Mouse (Mus musculus): Measurements from ENCODE around the gene Dydc1. TPM values are rescaled to one million over a fixed set of nuclear protein-coding genes. Genes with fewer than 3 reads are reported as not detected.

Dydc1 gene
- polyA plus RNA-seq (2015; fragmentation: Illumina TruSeq; extraction: RNeasy Lipid Tissue Mini Kit (QIAGEN cat#74804); ENCODE audit: insufficient read depth, low replicate concordance) = not detected

DNA sequence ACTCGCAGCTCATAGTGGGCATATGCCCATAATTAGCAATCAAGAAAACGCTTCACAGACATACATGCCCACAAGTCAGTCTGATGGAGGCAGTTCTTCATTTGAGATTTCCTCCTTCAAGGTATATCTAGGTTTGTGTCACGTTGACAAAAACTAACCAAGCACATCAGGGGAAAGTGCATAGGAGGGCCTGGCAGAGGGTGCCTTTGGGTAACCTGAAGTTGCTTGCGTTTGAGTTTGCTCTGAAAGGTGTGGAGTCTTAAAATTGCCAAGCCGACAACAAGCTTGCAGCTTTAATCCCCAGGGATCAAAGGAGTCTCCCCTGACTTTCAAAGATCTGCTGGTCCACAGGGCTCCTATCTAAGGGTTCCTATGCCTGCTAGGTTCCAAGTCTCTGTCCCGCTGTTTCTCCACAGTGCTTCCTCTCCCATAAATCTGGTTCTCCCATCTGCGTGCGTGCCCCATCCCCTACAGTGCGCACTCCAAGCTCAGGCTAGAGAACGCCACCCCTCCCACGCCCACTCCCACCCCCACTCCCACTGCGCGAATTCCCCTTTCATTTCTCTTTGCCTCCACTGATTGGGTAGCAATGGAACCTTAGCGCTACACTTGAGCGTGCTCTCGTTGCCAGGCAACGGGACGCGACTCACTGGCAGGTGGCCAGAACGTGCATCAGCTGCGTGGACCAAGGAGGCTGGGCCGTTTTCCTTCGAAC lies at the start of gene Dydc1:
Gene Dydc1 (plus strand): TSS at position 683 of the 715 bp plus-strand sequence.

DNA sequence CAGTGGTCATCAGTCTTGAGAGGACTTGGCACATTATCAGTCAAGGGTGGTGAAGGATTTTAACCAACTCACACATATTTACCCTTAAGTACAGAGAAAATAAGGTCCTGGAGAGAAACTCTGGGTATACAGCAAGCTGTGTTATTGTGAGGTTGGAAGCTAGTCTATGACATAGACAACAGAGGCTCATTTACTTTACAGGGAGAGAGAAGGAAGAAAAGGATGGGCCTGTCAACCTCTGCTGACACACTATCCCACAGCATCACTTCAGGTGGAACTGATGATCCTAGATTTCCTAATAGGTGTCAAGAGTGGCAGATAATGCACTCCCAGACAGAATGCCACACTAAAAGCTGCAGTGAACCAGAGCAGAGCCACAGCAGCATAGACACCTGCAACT lies 3.6 kb upstream of the Dydc1 start, which contains the start of gene Dydc2:
Gene Dydc2 (minus strand): TSS at position 101 of the 400 bp plus-strand sequence.

DNA sequence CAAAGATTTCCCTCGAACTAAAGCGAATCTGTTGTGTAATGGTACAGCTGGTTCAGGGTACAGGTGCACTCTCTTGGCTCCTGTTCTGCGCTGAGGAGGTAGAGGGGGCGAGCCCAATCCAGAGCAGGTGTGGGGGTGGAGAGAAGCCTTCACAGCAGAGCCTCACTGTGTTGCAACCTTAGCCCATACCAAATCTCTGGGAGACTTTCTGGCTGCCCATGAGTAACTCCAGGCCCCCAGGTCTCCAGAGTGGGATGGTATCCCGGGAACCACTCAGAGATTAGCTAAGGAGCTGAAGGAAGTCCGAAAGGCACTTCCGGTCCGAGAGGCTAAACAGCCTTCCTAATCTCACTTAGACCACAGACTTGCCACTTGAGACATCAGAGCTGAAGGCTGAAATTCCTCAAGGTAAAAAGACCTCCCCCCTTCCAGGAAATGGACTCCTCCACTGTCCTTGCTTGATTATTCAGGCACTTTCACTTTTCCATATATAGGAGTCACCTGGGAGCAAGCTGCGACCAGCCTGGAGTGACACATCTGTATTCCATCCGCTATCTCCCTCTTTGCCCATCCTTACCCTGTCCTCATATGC lies 32.2 kb downstream of the Dydc1 start, which contains the start of gene Mat1a:
Gene Mat1a (plus strand): TSS at position 183 of the 592 bp plus-strand sequence.

DNA sequence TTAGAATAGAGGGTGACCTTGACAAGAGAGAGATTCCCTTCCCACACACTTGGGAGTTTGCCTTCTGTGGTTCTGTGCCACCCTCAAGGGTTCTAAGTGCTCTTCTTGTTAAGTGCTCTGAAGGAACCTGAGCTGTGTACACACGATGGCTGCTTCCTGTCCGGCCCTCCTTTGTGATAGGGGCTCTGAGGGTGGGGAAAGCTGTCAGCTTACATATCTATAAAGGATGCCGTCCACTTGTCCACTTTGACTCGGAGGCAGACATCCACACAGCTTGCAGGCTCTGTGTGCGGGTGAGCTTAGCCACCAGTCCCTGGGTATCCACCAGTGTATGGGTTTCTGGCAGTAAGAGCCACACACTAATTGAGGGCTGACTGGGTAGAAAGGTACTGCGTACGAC lies 58.8 kb downstream of the Dydc1 start, which contains the start of gene Sftpa1:
Gene Sftpa1 (plus strand): TSS at position 243 of the 400 bp plus-strand sequence.

Other genes starting within 250 kb of the Dydc1 start
- gene Sh2d4b, start 179.6 kb upstream of the Dydc1 start, polyA plus RNA-seq (2015; fragmentation: Illumina TruSeq; extraction: RNeasy Lipid Tissue Mini Kit (QIAGEN cat#74804); ENCODE audit: insufficient read depth, low replicate concordance) = 2.2 TPM
- gene Tspan14, start 106.1 kb upstream of the Dydc1 start, polyA plus RNA-seq (2015; fragmentation: Illumina TruSeq; extraction: RNeasy Lipid Tissue Mini Kit (QIAGEN cat#74804); ENCODE audit: insufficient read depth, low replicate concordance) = 57.4 TPM
- 52.2 TPM for gene Fam213a, start 59.1 kb upstream of the Dydc1 start, polyA plus RNA-seq (2015; fragmentation: Illumina TruSeq; extraction: RNeasy Lipid Tissue Mini Kit (QIAGEN cat#74804); ENCODE audit: insufficient read depth, low replicate concordance)
- not detected for gene Dydc2, start 3.7 kb upstream of the Dydc1 start, polyA plus RNA-seq (2015; fragmentation: Illumina TruSeq; extraction: RNeasy Lipid Tissue Mini Kit (QIAGEN cat#74804); ENCODE audit: insufficient read depth, low replicate concordance)
- gene Mat1a, start 32.1 kb downstream of the Dydc1 start, polyA plus RNA-seq (2015; fragmentation: Illumina TruSeq; extraction: RNeasy Lipid Tissue Mini Kit (QIAGEN cat#74804); ENCODE audit: insufficient read depth, low replicate concordance) = not detected
- not detected for gene Sftpa1, start 58.9 kb downstream of the Dydc1 start, polyA plus RNA-seq (2015; fragmentation: Illumina TruSeq; extraction: RNeasy Lipid Tissue Mini Kit (QIAGEN cat#74804); ENCODE audit: insufficient read depth, low replicate concordance)
- gene Mbl1, start 78.5 kb downstream of the Dydc1 start, polyA plus RNA-seq (2015; fragmentation: Illumina TruSeq; extraction: RNeasy Lipid Tissue Mini Kit (QIAGEN cat#74804); ENCODE audit: insufficient read depth, low replicate concordance) = not detected
- gene Sftpd, start 112.2 kb downstream of the Dydc1 start, polyA plus RNA-seq (2015; fragmentation: Illumina TruSeq; extraction: RNeasy Lipid Tissue Mini Kit (QIAGEN cat#74804); ENCODE audit: insufficient read depth, low replicate concordance) = not detected
- gene Gm2832, start 205.9 kb downstream of the Dydc1 start, polyA plus RNA-seq (2015; fragmentation: Illumina TruSeq; extraction: RNeasy Lipid Tissue Mini Kit (QIAGEN cat#74804); ENCODE audit: insufficient read depth, low replicate concordance) = not detected

Data from spleen, adult 10 weeks (tissue).